Mouse (Mus musculus) small intestine, adult 10 weeks (tissue): ENCODE data around the gene Agmat. TPM values are rescaled to one million over a fixed set of nuclear protein-coding genes. Genes with fewer than 3 reads are reported as not detected.

Experiments used
- polyA plus RNA-seq: library from polyadenylated mRNA; stranded (reverse); fragments of 350-450 nt; fragmentation: Illumina TruSeq; extraction: RNeasy Lipid Tissue Mini Kit (QIAGEN cat#74804); gene quantifications from one replicate; pipeline ENCODE4 v1.2.3, GENCODE M21; 2014; ENCODE audit warnings: low replicate concordance

The Agmat gene
- 0.82 TPM for polyA plus RNA-seq

GRCm38 (mm10) chr4:141746578-141747346 is at the start of gene Agmat:
Gene Agmat (plus strand): TSS chr4:141746672.

GRCm38 (mm10) chr4:141722731-141723672 is 23.5 kb upstream of the Agmat start, which contains the start of gene Ddi2:
Gene Ddi2 (minus strand): TSS chr4:141723419.

GRCm38 (mm10) chr4:141790524-141790990 is 44.1 kb downstream of the Agmat start, which contains the start of gene Dnajc16:
Gene Dnajc16 (minus strand): TSS chr4:141790931.

GRCm38 (mm10) chr4:141793282-141794151 is 47.0 kb downstream of the Agmat start, which contains the start of gene Casp9:
Gene Casp9 (plus strand): TSS chr4:141793612.

Other genes starting within 250 kb of the Agmat start
- 5.2 TPM for gene Spen, start 208.1 kb upstream of the Agmat start, polyA plus RNA-seq
- gene Fblim1, start 140.6 kb upstream of the Agmat start, polyA plus RNA-seq, result 32.4 TPM
- gene Tmem82, start 128.0 kb upstream of the Agmat start, polyA plus RNA-seq, result 1.5 TPM
- gene Slc25a34, start 122.9 kb upstream of the Agmat start, polyA plus RNA-seq, result 0.15 TPM
- not detected for gene Plekhm2, start 81.8 kb upstream of the Agmat start, polyA plus RNA-seq
- gene Rsc1a1, start 61.1 kb upstream of the Agmat start, polyA plus RNA-seq, result not detected
- 55.1 TPM for gene Ddi2, start 23.3 kb upstream of the Agmat start, polyA plus RNA-seq
- 3.1 TPM for gene Dnajc16, start 44.3 kb downstream of the Agmat start, polyA plus RNA-seq
- gene Casp9, start 46.9 kb downstream of the Agmat start, polyA plus RNA-seq, result 10.7 TPM
- 501 TPM for gene Cela2a, start 79.5 kb downstream of the Agmat start, polyA plus RNA-seq
- not detected for gene Ctrc, start 99.7 kb downstream of the Agmat start, polyA plus RNA-seq
- gene Efhd2, start 128.2 kb downstream of the Agmat start, polyA plus RNA-seq, result 9.1 TPM